Mouse (Mus musculus): Measurements from ENCODE around the gene Btbd10. TPM values are rescaled to one million over a fixed set of nuclear protein-coding genes. Genes with fewer than 3 reads are reported as not detected.

Btbd10 gene
- total and polyA plus RNA-seq, 2 experiments from 2014 or later, result 78.9 to 83.2 TPM

- no peak within 1 kb of the TSS for H3K4me3 ChIP-seq (ENCODE audit: low read depth, low read length)
- H3K27me3 ChIP-seq (ENCODE audit: insufficient read depth, low read length), result no peaks in the 10 kb centered on the region
- H3K9ac ChIP-seq, result no peak within 1 kb of the TSS
- H3K4me1 ChIP-seq (ENCODE audit: insufficient read depth), result no peaks in the 10 kb centered on the region
- H3K4me2 ChIP-seq (ENCODE audit: low read depth), result no peak within 1 kb of the TSS
- WGBS, result 84% methylated on average over 2 of the region's 2 CpGs
- no peaks in the 10 kb centered on the region for H3K36me3 ChIP-seq (ENCODE audit: insufficient read depth)
- no peak for DNase-seq
- ATAC-seq, result no peak
- no peaks in the 10 kb centered on the region for H3K9me3 ChIP-seq (ENCODE audit: low read length)
- H3K27ac ChIP-seq (ENCODE audit: low read depth, low read length), result no peak within 1 kb of the TSS
- no peak for TF ChIP-seq CTCF (IDR thresholded peaks at IDR 0.05; ENCODE audit: low read depth)
These were observed 19.3 kb upstream of the Btbd10 start, which contains the start of gene Pth for GRCm38 (mm10) chr7:113388470-113388869. Gene Pth, minus strand, starts transcription at chr7:113388570.

GRCm38 (mm10) chr7:113377875-113378658 is 8.9 kb upstream of the Btbd10 start:
- DNase-seq (peak; percentile 90), ATAC-seq (peak; percentile 95)
- H3K27ac ChIP-seq (ENCODE audit: low read depth, low read length), result no peak overlapping the region
- no peak overlapping the region for H3K4me3 ChIP-seq (ENCODE audit: low read depth, low read length)
- H3K4me1 ChIP-seq (ENCODE audit: insufficient read depth), result no peaks in the 10 kb centered on the region
- no peak overlapping the region for H3K9ac ChIP-seq
- no peaks in the 10 kb centered on the region for H3K27me3 ChIP-seq (ENCODE audit: insufficient read depth, low read length)
- 24% methylated on average over 7 of the region's 7 CpGs for whole genome bisulfite sequencing
- H3K4me2 ChIP-seq (ENCODE audit: low read depth), result no peak overlapping the region
- no peaks in the 10 kb centered on the region for H3K9me3 ChIP-seq (ENCODE audit: low read length)
- peak; percentile 95 for TF ChIP-seq CTCF (IDR thresholded peaks at IDR 0.05; ENCODE audit: low read depth)
- no peaks in the 10 kb centered on the region for H3K36me3 ChIP-seq (ENCODE audit: insufficient read depth)

- Histone ChIP-seq H3K36me3 (ENCODE audit: insufficient read depth) (no peaks in the 10 kb centered on the region), H3K4me2 (ENCODE audit: low read depth) (no peak overlapping the region), H3K27me3 (ENCODE audit: insufficient read depth, low read length) (no peaks in the 10 kb centered on the region), H3K9ac (no peak overlapping the region), H3K4me3 (ENCODE audit: low read depth, low read length) (no peak overlapping the region), H3K9me3 (ENCODE audit: low read length) (no peaks in the 10 kb centered on the region), H3K4me1 (ENCODE audit: insufficient read depth) (peaks cover 4% of the 10 kb centered on the region; the same call in 1 of the 2 replicates), H3K27ac (ENCODE audit: low read depth, low read length) (no peak overlapping the region)
- DNase-seq (no peak), ATAC-seq (no peak)
- no peak for TF ChIP-seq CTCF (IDR thresholded peaks at IDR 0.05; ENCODE audit: low read depth)
- 92% methylated on average over 1 of the region's 1 CpGs for WGBS
These were observed 3.5 kb upstream of the Btbd10 start for GRCm38 (mm10) chr7:113372682-113373081.

GRCm38 (mm10) chr7:113369620-113370340 is 588 bp upstream of the Btbd10 start:
- Histone ChIP-seq H3K9ac (peak overlapping the region; percentile 96), H3K27me3 (ENCODE audit: insufficient read depth, low read length) (no peaks in the 10 kb centered on the region), H3K4me2 (ENCODE audit: low read depth) (peak overlapping the region; percentile 76), H3K36me3 (ENCODE audit: insufficient read depth) (no peaks in the 10 kb centered on the region), H3K27ac (ENCODE audit: low read depth, low read length) (peak overlapping the region; percentile 88), H3K4me3 (ENCODE audit: low read depth, low read length) (peak overlapping the region; percentile 95), H3K4me1 (ENCODE audit: insufficient read depth) (peaks cover 9% of the 10 kb centered on the region), H3K9me3 (ENCODE audit: low read length) (no peaks in the 10 kb centered on the region)
- ATAC-seq (peak; percentile 81), DNase-seq (peak; percentile 79)
- WGBS, result under 1% methylated on average over 44 of the region's 44 CpGs
- peak; percentile 71 for TF ChIP-seq CTCF (IDR thresholded peaks at IDR 0.05; ENCODE audit: low read depth)

GRCm38 (mm10) chr7:113367440-113367839 is 1.8 kb downstream of the Btbd10 start:
- H3K9me3 ChIP-seq (ENCODE audit: low read length), result no peaks in the 10 kb centered on the region
- no peak overlapping the region for H3K27ac ChIP-seq (ENCODE audit: low read depth, low read length)
- DNase-seq (no peak), ATAC-seq (no peak)
- no peaks in the 10 kb centered on the region for H3K36me3 ChIP-seq (ENCODE audit: insufficient read depth)
- no peak overlapping the region for H3K4me3 ChIP-seq (ENCODE audit: low read depth, low read length)
- H3K9ac ChIP-seq, result no peak overlapping the region
- no peak overlapping the region for H3K4me2 ChIP-seq (ENCODE audit: low read depth)
- no peak for TF ChIP-seq CTCF (IDR thresholded peaks at IDR 0.05; ENCODE audit: low read depth)
- H3K27me3 ChIP-seq (ENCODE audit: insufficient read depth, low read length), result no peaks in the 10 kb centered on the region
- 51% methylated on average over 4 of the region's 4 CpGs for WGBS
- H3K4me1 ChIP-seq (ENCODE audit: insufficient read depth), result peaks cover 9% of the 10 kb centered on the region

GRCm38 (mm10) chr7:113349089-113349488 is 20.1 kb downstream of the Btbd10 start:
- no peak for DNase-seq
- no peak overlapping the region for H3K27ac ChIP-seq (ENCODE audit: low read depth, low read length)
- H3K9me3 ChIP-seq (ENCODE audit: low read length), result no peaks in the 10 kb centered on the region
- no peak overlapping the region for H3K9ac ChIP-seq
- no peak for ATAC-seq
- H3K4me2 ChIP-seq (ENCODE audit: low read depth), result no peak overlapping the region
- no peaks in the 10 kb centered on the region for H3K4me1 ChIP-seq (ENCODE audit: insufficient read depth)
- no peak overlapping the region for H3K4me3 ChIP-seq (ENCODE audit: low read depth, low read length)
- H3K36me3 ChIP-seq (ENCODE audit: insufficient read depth), result no peaks in the 10 kb centered on the region
- TF ChIP-seq CTCF (IDR thresholded peaks at IDR 0.05; ENCODE audit: low read depth), result no peak
- WGBS, result 84% methylated on average over 1 of the region's 1 CpGs
- H3K27me3 ChIP-seq (ENCODE audit: insufficient read depth, low read length), result no peaks in the 10 kb centered on the region

GRCm38 (mm10) chr7:113347694-113348093 is 21.5 kb downstream of the Btbd10 start:
- Histone ChIP-seq H3K36me3 (ENCODE audit: insufficient read depth) (no peaks in the 10 kb centered on the region), H3K27ac (ENCODE audit: low read depth, low read length) (peak overlapping the region; percentile 36; the same call in 1 of the 2 replicates), H3K4me3 (ENCODE audit: low read depth, low read length) (0 out of 2 replicates have a peak overlapping the region, but pooled peaks have one; percentile 1), H3K4me2 (ENCODE audit: low read depth) (peak overlapping the region; percentile 31), H3K4me1 (ENCODE audit: insufficient read depth) (no peaks in the 10 kb centered on the region), H3K9ac (no peak overlapping the region), H3K27me3 (ENCODE audit: insufficient read depth, low read length) (no peaks in the 10 kb centered on the region), H3K9me3 (ENCODE audit: low read length) (no peaks in the 10 kb centered on the region)
- 66% methylated on average over 2 of the region's 2 CpGs for WGBS
- no peak for DNase-seq
- ATAC-seq, result peak; percentile 76
- TF ChIP-seq CTCF (IDR thresholded peaks at IDR 0.05; ENCODE audit: low read depth), result no peak
